Mouse (Mus musculus): Measurements from ENCODE around the gene Vmn1r179.
"Not testable (repeated sequence)": the region's sequence is repeated elsewhere in the genome, so short reads cannot be mapped to it uniquely, and the experiment has no call there.

Gene Vmn1r179

DNA sequence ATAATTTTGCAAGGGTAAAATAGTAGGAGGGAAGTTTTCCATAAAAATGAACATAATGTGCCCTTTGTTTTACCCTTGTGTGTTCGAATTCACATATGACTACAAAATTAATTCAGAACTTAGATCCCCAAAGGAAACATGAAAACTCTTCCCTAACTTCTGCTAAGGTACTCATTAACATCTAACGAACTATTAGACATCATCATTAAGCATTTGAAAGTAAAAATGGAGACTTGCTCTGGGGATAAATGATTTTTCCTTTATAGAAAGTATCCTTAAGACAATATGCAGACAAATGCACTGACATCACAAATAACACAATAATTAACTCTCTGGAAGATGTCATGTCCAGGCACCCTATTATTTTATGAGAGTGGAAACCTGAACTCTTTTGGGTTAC lies at the start of gene Vmn1r179:
Vmn1r179 (plus strand) TSS at position 301 of the 400 bp plus-strand sequence.
- no peak for DNase-seq (ENCODE audit: low read depth, low spot score)

- DNase-seq (ENCODE audit: low read depth, low spot score) = no peak
Measured at GRCm38 (mm10) chr7:23891709-23892108, 35.1 kb upstream of the Vmn1r179 start, which contains the start of gene Vmn1r178. Vmn1r178 (plus strand) TSS chr7:23892009.

DNA sequence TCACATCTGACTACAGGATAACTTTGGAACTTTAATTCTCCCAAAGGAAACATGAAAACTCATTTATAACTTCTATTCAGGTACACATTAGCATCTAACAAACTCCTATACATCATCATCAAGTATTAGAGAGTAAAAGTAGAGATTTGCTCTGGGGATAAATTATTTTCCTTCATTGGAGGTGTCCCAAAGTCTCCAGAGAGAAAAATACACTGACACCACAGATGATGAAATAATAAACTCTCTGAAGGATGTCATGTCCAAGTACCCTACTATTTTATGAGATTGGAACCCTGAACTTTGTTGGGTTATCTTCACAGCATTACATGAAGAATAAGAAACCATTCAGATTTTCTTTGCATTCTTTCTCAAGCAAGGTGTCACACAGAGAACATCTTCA lies 23.6 kb downstream of the Vmn1r179 start, which contains the start of gene Vmn1r180:
Vmn1r180 (plus strand) TSS at position 301 of the 400 bp plus-strand sequence.
- DNase-seq (ENCODE audit: low read depth, low spot score) = no peak

DNA sequence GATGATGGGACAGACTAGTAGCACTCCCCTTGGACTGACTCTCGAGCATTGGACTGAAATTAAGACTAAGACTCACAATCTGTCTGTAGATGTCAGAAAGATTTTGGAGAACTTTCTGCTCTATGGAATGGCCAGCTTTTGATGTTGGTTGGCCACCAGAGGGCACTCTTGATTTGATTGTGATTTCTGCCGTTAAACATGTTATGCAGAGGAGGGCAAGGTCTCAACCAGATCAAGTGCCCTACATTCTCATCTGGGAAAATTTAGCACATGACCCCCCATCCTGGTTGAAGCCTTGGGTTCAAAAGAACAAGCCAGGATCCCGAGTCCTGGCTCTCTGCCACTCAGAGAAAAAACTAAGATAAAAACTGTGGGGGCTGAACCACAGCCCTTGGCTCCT lies 41.3 kb downstream of the Vmn1r179 start:
- peak; percentile 16 for DNase-seq (ENCODE audit: low read depth, low spot score)

DNA sequence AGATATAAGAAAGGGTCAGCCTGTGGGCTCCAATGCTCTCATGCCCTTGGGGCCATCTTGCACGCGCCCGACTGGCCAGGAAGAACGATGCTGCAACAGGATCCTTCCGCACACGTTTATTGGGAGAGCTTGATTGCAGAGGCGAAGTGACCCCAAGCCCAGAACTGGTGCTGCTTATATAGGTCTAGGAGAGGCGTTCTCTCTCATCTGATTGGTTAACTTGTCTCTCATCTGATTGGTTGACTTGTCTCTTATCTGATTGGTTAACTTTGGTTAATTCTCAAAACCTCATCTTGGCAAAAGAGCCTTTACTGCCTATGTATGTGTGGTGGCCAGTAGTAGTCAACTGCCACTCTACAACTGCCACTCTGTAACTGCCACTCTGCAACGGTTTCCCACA lies 47.5 kb downstream of the Vmn1r179 start, which contains the start of gene Vmn1r181:
Vmn1r181 (plus strand) TSS at position 301 of the 400 bp plus-strand sequence.
- not testable (repeated sequence) for DNase-seq (ENCODE audit: low read depth, low spot score)

All from CD4-positive, CD25-positive, alpha-beta regulatory T cell, adult 2 months (primary cell).